Mouse (Mus musculus) layer of hippocampus, adult 2 months (tissue): Measurements from ENCODE around the gene Trim58. TPM values are rescaled to one million over a fixed set of nuclear protein-coding genes. Genes with fewer than 3 reads are reported as not detected.

Source experiments
- DNase-seq, 2 experiments: peaks; one replicate each; pipeline ENCODE4 v3.0.0; 2022; ENCODE audit warnings: low spot score in 2 of 2
- H3K27ac ChIP-seq: fragments of 200-600 bp; 2 replicates; pipeline ENCODE4 v1.8.1; 2022
- H3K4me3 ChIP-seq: fragments of 200-600 bp; 2 replicates; pipeline ENCODE4 v1.8.1; 2022; ENCODE audit warnings: mild to moderate bottlenecking
- CTCF ChIP-seq: fragments of 200-600 bp; conservative IDR thresholded peaks from 2 replicates; pipeline ENCODE4 v1.8.1; 2022; ENCODE audit warnings: antibody characterized with exemption, mild to moderate bottlenecking, moderate library complexity
- total RNA-seq, 2 experiments: library from RNA; stranded (reverse); gene quantifications; 2 replicates each; pipeline ENCODE4 v1.2.3; 2021

Trim58 gene
- total RNA-seq, 2 experiments from 2014 or later: not detected

GRCm38 (mm10) chr11:58618793-58619192, 21.5 kb upstream of the Trim58 start:
- Histone ChIP-seq H3K4me3 (no peak overlapping the region), H3K27ac (peak overlapping the region; percentile 84)
- no peak for TF ChIP-seq CTCF
- DNase-seq: peak; percentile 17 to 30

GRCm38 (mm10) chr11:58626146-58626545, 14.1 kb upstream of the Trim58 start:
- no peak overlapping the region for H3K27ac ChIP-seq
- no peak for DNase-seq
- H3K4me3 ChIP-seq: no peak overlapping the region
- TF ChIP-seq CTCF: no peak

GRCm38 (mm10) chr11:58630401-58630800, 9.9 kb upstream of the Trim58 start, which contains the start of gene Olfr323:
TSS of gene Olfr323 (minus strand) at chr11:58630501.
- TF ChIP-seq CTCF: no peak
- Histone ChIP-seq H3K4me3 (no peak within 1 kb of the TSS), H3K27ac (no peak within 1 kb of the TSS)
- DNase-seq: no peak

- Histone ChIP-seq H3K27ac (no peak overlapping the region), H3K4me3 (no peak overlapping the region)
- no peak for DNase-seq
- no peak for TF ChIP-seq CTCF
Observed at GRCm38 (mm10) chr11:58634878-58635277, 5.4 kb upstream of the Trim58 start.

GRCm38 (mm10) chr11:58636376-58636977, 3.8 kb upstream of the Trim58 start:
- peak; percentile 55 to 63 for DNase-seq
- H3K4me3 ChIP-seq: no peak overlapping the region
- peak; percentile 79 for TF ChIP-seq CTCF
- H3K27ac ChIP-seq: no peak overlapping the region

GRCm38 (mm10) chr11:58638176-58638701, 2.0 kb upstream of the Trim58 start:
- Histone ChIP-seq H3K27ac (no peak overlapping the region), H3K4me3 (no peak overlapping the region)
- TF ChIP-seq CTCF: no peak
- DNase-seq: no peak

- DNase-seq: no peak
- H3K4me3 ChIP-seq: no peak overlapping the region
- no peak overlapping the region for H3K27ac ChIP-seq
- no peak for TF ChIP-seq CTCF
Observed at GRCm38 (mm10) chr11:58641057-58641456, 792 bp downstream of the Trim58 start.

- no peak for TF ChIP-seq CTCF
- no peak overlapping the region for H3K4me3 ChIP-seq
- H3K27ac ChIP-seq: no peak overlapping the region
Observed at GRCm38 (mm10) chr11:58641638-58642358, 1.5 kb downstream of the Trim58 start.

GRCm38 (mm10) chr11:58643350-58643749, 3.1 kb downstream of the Trim58 start:
- no peak overlapping the region for H3K4me3 ChIP-seq

More at GRCm38 (mm10) chr11:58641638-58642358, 1.5 kb downstream of the Trim58 start:
- no peak for DNase-seq

GRCm38 (mm10) chr11:58655151-58655550, 14.9 kb downstream of the Trim58 start:
- DNase-seq: no peak
- no peak overlapping the region for H3K27ac ChIP-seq
- H3K4me3 ChIP-seq: no peak overlapping the region
- no peak for TF ChIP-seq CTCF

More at GRCm38 (mm10) chr11:58643350-58643749, 3.1 kb downstream of the Trim58 start:
- TF ChIP-seq CTCF: peak; percentile 85
- DNase-seq: peak; percentile 41 to 46
- no peak overlapping the region for H3K27ac ChIP-seq

- no peak for TF ChIP-seq CTCF
- Histone ChIP-seq H3K4me3 (no peak within 1 kb of the TSS), H3K27ac (no peak within 1 kb of the TSS)
- DNase-seq: no peak
Observed at GRCm38 (mm10) chr11:58658596-58658995, 18.3 kb downstream of the Trim58 start, which contains the start of gene Olfr322. TSS of gene Olfr322 (plus strand) at chr11:58658782.

- no peak for DNase-seq
- TF ChIP-seq CTCF: peak; percentile 43
- Histone ChIP-seq H3K27ac (no peak overlapping the region), H3K4me3 (no peak overlapping the region)
Observed at GRCm38 (mm10) chr11:58669252-58669651, 29.0 kb downstream of the Trim58 start.

GRCm38 (mm10) chr11:58671825-58672224, 31.6 kb downstream of the Trim58 start:
- no peak overlapping the region for H3K4me3 ChIP-seq
- H3K27ac ChIP-seq: no peak overlapping the region
- peak; percentile 51 for TF ChIP-seq CTCF
- DNase-seq: no peak

- DNase-seq: no peak
- Histone ChIP-seq H3K4me3 (no peak within 1 kb of the TSS), H3K27ac (no peak within 1 kb of the TSS)
- TF ChIP-seq CTCF: no peak
Observed at GRCm38 (mm10) chr11:58680799-58681198, 40.5 kb downstream of the Trim58 start, which contains the start of gene Olfr320. TSS of gene Olfr320 (plus strand) at chr11:58681099.
